Mouse (Mus musculus) ES-E14 (cell line): Measurements from ENCODE around the gene C530025M09Rik. TPM values are rescaled to one million over a fixed set of nuclear protein-coding genes. Genes with fewer than 3 reads are reported as not detected.

Experiments
- DNase-seq: peaks from one replicate; pipeline ENCODE4 v3.0.0-alpha.2; 2013; ENCODE audit warnings: low read depth, low spot score
- H3K27ac ChIP-seq: 2 replicates; pipeline ENCODE4 v1.5.1; 2012; ENCODE audit warnings: low read depth, mild to moderate bottlenecking, low read length, moderate library complexity, mixed read lengths; ENCODE audit not compliant: poor library complexity, insufficient read depth, severe bottlenecking
- H3K36me3 ChIP-seq: 2 replicates; pipeline ENCODE4 v1.6.1; 2012; ENCODE audit warnings: mild to moderate bottlenecking, low read length, moderate library complexity, mixed read lengths; ENCODE audit not compliant: control insufficient read depth, poor library complexity, insufficient read depth, severe bottlenecking
- H3K4me1 ChIP-seq, 2 experiments: fragments of 150-350 bp in 1 of 2; sonication (generic) in 1 of 2; 2 replicates each; pipeline ENCODE4 v1.6.1; 2012; ENCODE audit warnings: low read length in 2 of 2, mild to moderate bottlenecking in 1 of 2, mixed read lengths in 1 of 2; ENCODE audit not compliant: control insufficient read depth in 2 of 2, insufficient read depth in 2 of 2, poor library complexity in 1 of 2
- H3K4me3 ChIP-seq, 2 experiments: fragments of 150-350 bp in 1 of 2; sonication (generic) in 1 of 2; 2 replicates each; pipeline ENCODE4 v1.5.1; 2012; ENCODE audit warnings: low read length in 2 of 2, low read depth in 1 of 2, mild to moderate bottlenecking in 1 of 2, mixed read lengths in 1 of 2; ENCODE audit not compliant: insufficient read depth in 1 of 2, poor library complexity in 1 of 2, severe bottlenecking in 1 of 2
- H3K9ac ChIP-seq: 2 replicates; pipeline ENCODE4 v1.6.1; 2012; ENCODE audit warnings: low read depth, mild to moderate bottlenecking, low read length, mixed read lengths; ENCODE audit not compliant: poor library complexity, insufficient read depth, severe bottlenecking
- H3K9me3 ChIP-seq: fragments of 150-350 bp; sonication (generic); 2 replicates; pipeline ENCODE4 v1.6.1; 2012; ENCODE audit warnings: low read depth, mild to moderate bottlenecking, low read length; ENCODE audit not compliant: control insufficient read depth, insufficient read depth
- CHD2 ChIP-seq: IDR thresholded peaks from 2 replicates; pipeline ENCODE4 v1.6.1; 2014; ENCODE audit warnings: mild to moderate bottlenecking, low read depth, low read length, inconsistent platforms
- HCFC1 ChIP-seq: IDR thresholded peaks from 2 replicates; pipeline ENCODE4 v1.6.1; 2012; ENCODE audit warnings: low read length, inconsistent platforms, borderline replicate concordance; ENCODE audit not compliant: insufficient read depth
- MAFK ChIP-seq: IDR thresholded peaks from 2 replicates; pipeline ENCODE4 v1.6.1; 2014; ENCODE audit warnings: mild to moderate bottlenecking, low read depth, low read length, inconsistent platforms; ENCODE audit not compliant: insufficient read depth
- ZC3H11A ChIP-seq: IDR thresholded peaks from 2 replicates; pipeline ENCODE4 v1.6.1; 2012; ENCODE audit warnings: low read depth, mild to moderate bottlenecking, inconsistent platforms, low read length, borderline replicate concordance
- ZNF384 ChIP-seq: IDR thresholded peaks from 2 replicates; pipeline ENCODE4 v1.6.1; 2012; ENCODE audit warnings: low read depth, low read length, inconsistent platforms
- in situ Hi-C, 2 experiments: fragments of 600-800 bp; cut with MboI; formaldehyde crosslinking; loops; one replicate each; pipeline ENCODE4 v1.15.1; 2025; ENCODE audit warnings: low sequenced_read_pairs in 2 of 2, inconsistent platforms in 1 of 2; ENCODE audit not compliant: unreplicated experiment in 2 of 2
- total RNA-seq: library from RNA; depleted of rRNA; stranded (reverse); fragments of 300-350 nt; gene quantifications from 2 replicates; pipeline ENCODE4 v1.2.3, GENCODE M21; 2012

Gene C530025M09Rik
- total RNA-seq, 1 experiment: not detected

- TF ChIP-seq CHD2 (no peak), ZC3H11A (no peak), ZNF384 (no peak), HCFC1 (no peak), MAFK (no peak)
- Histone ChIP-seq H3K4me1 (peaks cover under 1 to 2% of the 10 kb centered on the region in 2 experiments; a peak in 3 of 4 replicates), H3K9me3 (no peaks in the 10 kb centered on the region), H3K9ac (no peak overlapping the region), H3K4me3 (no peak overlapping the region), H3K27ac (no peak overlapping the region), H3K36me3 (no peaks in the 10 kb centered on the region)
- in situ Hi-C loops: no loop called here
- DNase-seq: no peak
These were observed 39.5 kb upstream of the C530025M09Rik start for GRCm38 (mm10) chr2:149870496-149870895.

GRCm38 (mm10) chr2:149865914-149866435 is 35.0 kb upstream of the C530025M09Rik start:
- Histone ChIP-seq H3K9ac (no peak overlapping the region), H3K27ac (no peak overlapping the region), H3K9me3 (no peaks in the 10 kb centered on the region), H3K4me1 (peaks cover 1 to 2% of the 10 kb centered on the region in 2 experiments; a peak in 2 of 4 replicates), H3K4me3 (no peak overlapping the region), H3K36me3 (no peaks in the 10 kb centered on the region)
- DNase-seq: peak; percentile 40
- no peak for TF ChIP-seq CHD2
- TF ChIP-seq ZNF384: peak; percentile 93
- no peak for TF ChIP-seq ZC3H11A
- in situ Hi-C loops: no loop called here

- H3K4me3 ChIP-seq: no peak overlapping the region
- TF ChIP-seq CHD2: no peak
- no peak for TF ChIP-seq ZNF384
- TF ChIP-seq ZC3H11A: no peak
- TF ChIP-seq HCFC1: no peak
- no peak for TF ChIP-seq MAFK
- in situ Hi-C loops: no loop called here
- peaks cover 1 to 2% of the 10 kb centered on the region in 2 experiments; a peak in 1 of 4 replicates for H3K4me1 ChIP-seq
- H3K36me3 ChIP-seq: no peaks in the 10 kb centered on the region
- no peak for DNase-seq
- no peak overlapping the region for H3K9ac ChIP-seq
- no peaks in the 10 kb centered on the region for H3K9me3 ChIP-seq
- H3K27ac ChIP-seq: no peak overlapping the region
These were observed 30.0 kb upstream of the C530025M09Rik start for GRCm38 (mm10) chr2:149861002-149861401.

GRCm38 (mm10) chr2:149848778-149849177 is 17.8 kb upstream of the C530025M09Rik start:
- Histone ChIP-seq H3K27ac (no peak overlapping the region), H3K9me3 (no peaks in the 10 kb centered on the region), H3K36me3 (no peaks in the 10 kb centered on the region), H3K4me1 (no peaks in the 10 kb centered on the region), H3K4me3 (no peak overlapping the region), H3K9ac (no peak overlapping the region)
- no peak for DNase-seq
- in situ Hi-C loops: no loop called here
- TF ChIP-seq MAFK (no peak), CHD2 (no peak), HCFC1 (no peak), ZNF384 (no peak), ZC3H11A (no peak)

- Histone ChIP-seq H3K9me3 (no peaks in the 10 kb centered on the region), H3K4me3 (no peak overlapping the region), H3K27ac (no peak overlapping the region), H3K9ac (no peak overlapping the region), H3K4me1 (no peaks in the 10 kb centered on the region), H3K36me3 (no peaks in the 10 kb centered on the region)
- in situ Hi-C loops: no loop called here
- TF ChIP-seq CHD2: no peak
- no peak for TF ChIP-seq ZC3H11A
- no peak for TF ChIP-seq HCFC1
- no peak for TF ChIP-seq MAFK
- TF ChIP-seq ZNF384: no peak
- no peak for DNase-seq
These were observed 13.6 kb upstream of the C530025M09Rik start for GRCm38 (mm10) chr2:149844575-149844974.
